Mouse (Mus musculus): Measurements from ENCODE around the gene Plcd3. TPM values are rescaled to one million over a fixed set of nuclear protein-coding genes. Genes with fewer than 3 reads are reported as not detected.

The Plcd3 gene
- polyA plus RNA-seq, 1 experiment: 4.7 TPM

DNA sequence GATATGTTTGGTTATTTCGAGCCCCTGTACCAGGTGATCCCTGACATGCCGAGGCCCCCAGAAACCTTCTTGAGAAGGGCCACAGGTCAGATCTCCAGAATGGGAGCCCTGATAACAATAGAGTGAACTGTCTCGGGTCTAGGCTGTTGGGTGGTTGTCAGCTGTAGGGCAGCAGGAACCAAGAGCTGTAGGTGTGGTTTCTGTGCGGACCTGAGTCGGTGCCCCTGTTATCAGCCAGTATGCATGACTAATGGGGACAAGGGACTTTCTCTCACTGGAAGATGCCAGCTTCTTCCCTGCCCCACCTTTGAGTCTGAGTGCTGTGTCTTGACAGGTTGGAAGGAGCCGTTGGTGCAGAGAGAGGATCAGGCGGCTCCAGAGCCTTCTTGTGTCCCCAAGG is 3.0 kb upstream of the Plcd3 start:
- 72% methylated on average over 7 of the region's 7 CpGs for WGBS
- no peak for DNase-seq (ENCODE audit: low read depth in 1 of 2, low spot score in 2 of 2)
- Histone ChIP-seq H3K4me3 (ENCODE audit: extremely low read depth, insufficient read depth, insufficient read length) (no peak overlapping the region), H3K36me3 (ENCODE audit: control insufficient read depth, insufficient read depth, low read length) (peaks cover 8% of the 10 kb centered on the region), H3K27ac (ENCODE audit: insufficient read depth, low read length) (peak overlapping the region; percentile 47; the same call in 1 of the 2 replicates), H3K27me3 (ENCODE audit: control insufficient read depth, insufficient read depth, low read length) (peaks cover 6% of the 10 kb centered on the region), H3K4me1 (ENCODE audit: control insufficient read depth, insufficient read depth, insufficient read length) (peaks cover 22% of the 10 kb centered on the region)
- TF ChIP-seq POLR2A (IDR thresholded peaks at IDR 0.05; ENCODE audit: low read depth, low read length) (no peak), CTCF (IDR thresholded peaks at IDR 0.05; ENCODE audit: extremely low read depth, insufficient read depth, insufficient read length, insufficient replicate concordance) (no peak)

DNA sequence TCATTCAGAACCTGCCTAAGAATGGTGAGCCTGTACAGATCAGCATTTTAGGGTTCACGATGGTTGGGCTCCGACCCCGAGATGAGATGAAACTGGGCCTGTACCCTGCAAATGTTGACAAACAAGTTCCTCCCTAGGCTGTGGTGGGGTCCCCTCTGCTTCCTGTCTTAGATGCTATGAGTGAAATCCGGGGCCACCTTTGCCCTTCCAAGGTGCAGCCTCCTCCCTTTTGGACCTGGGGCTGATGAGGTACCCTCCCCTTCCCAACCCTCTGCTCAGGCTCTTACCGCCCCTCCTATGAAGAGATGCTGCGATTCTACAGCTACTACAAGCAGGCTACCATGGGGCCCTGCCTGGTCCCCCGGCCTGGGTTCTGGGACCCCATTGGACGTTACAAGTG is 2.2 kb upstream of the Plcd3 start:
- H3K4me1 ChIP-seq (ENCODE audit: control insufficient read depth, insufficient read depth, insufficient read length): peaks cover 22% of the 10 kb centered on the region
- DNase-seq (ENCODE audit: low read depth in 1 of 2, low spot score in 2 of 2): no peak
- peak overlapping the region; percentile 81 for H3K4me3 ChIP-seq (ENCODE audit: extremely low read depth, insufficient read depth, insufficient read length)
- no peak overlapping the region for H3K27ac ChIP-seq (ENCODE audit: insufficient read depth, low read length)
- TF ChIP-seq CTCF (IDR thresholded peaks at IDR 0.05; ENCODE audit: extremely low read depth, insufficient read depth, insufficient read length, insufficient replicate concordance): no peak
- no peak for TF ChIP-seq POLR2A (IDR thresholded peaks at IDR 0.05; ENCODE audit: low read depth, low read length)
- H3K36me3 ChIP-seq (ENCODE audit: control insufficient read depth, insufficient read depth, low read length): peaks cover 8% of the 10 kb centered on the region
- peaks cover 6% of the 10 kb centered on the region for H3K27me3 ChIP-seq (ENCODE audit: control insufficient read depth, insufficient read depth, low read length)
- 49% methylated on average over 8 of the region's 8 CpGs for WGBS

DNA sequence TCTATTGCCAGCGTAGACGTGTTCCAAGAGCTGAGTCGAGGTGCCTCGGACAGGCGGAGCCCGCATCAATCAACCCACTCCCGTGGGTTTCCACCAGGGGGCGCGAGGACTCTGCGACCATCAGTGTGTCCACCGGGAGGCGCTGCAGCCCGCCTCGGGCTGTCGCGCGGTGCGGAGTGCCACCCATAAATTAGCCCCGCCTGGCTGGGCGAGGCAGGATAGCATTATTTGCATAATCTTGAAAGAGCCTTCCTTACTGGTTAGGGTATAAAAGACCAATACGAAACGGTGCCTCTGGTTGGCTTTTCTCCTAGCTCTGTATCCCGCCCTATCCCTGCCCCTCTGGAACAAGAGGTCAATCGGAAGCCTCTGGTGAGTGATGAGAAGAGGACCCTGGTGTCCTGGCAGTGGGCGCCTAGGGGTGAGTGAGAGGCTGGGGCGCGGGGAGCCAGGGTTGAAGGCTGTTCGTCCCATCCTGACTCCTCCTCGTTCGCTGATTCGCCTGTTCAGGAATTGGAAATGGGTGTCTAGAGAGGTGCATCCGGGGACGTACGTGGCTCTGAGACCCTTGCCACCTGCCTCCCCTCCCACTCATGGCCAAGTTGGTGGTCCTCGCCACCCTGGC is 1.4 kb upstream of the Plcd3 start:
- WGBS: 2% methylated on average over 35 of the region's 35 CpGs
- peak overlapping the region; percentile 81 for H3K4me3 ChIP-seq (ENCODE audit: extremely low read depth, insufficient read depth, insufficient read length)
- peak; percentile 91 to 92 for DNase-seq (ENCODE audit: low read depth in 1 of 2, low spot score in 2 of 2)
- TF ChIP-seq CTCF (IDR thresholded peaks at IDR 0.05; ENCODE audit: extremely low read depth, insufficient read depth, insufficient read length, insufficient replicate concordance): peak; percentile 100
- TF ChIP-seq POLR2A (IDR thresholded peaks at IDR 0.05; ENCODE audit: low read depth, low read length): peak; percentile 59
- H3K27ac ChIP-seq (ENCODE audit: insufficient read depth, low read length): peak overlapping the region; percentile 59
- peaks cover 22% of the 10 kb centered on the region for H3K4me1 ChIP-seq (ENCODE audit: control insufficient read depth, insufficient read depth, insufficient read length)
- peaks cover 6% of the 10 kb centered on the region for H3K27me3 ChIP-seq (ENCODE audit: control insufficient read depth, insufficient read depth, low read length)
- H3K36me3 ChIP-seq (ENCODE audit: control insufficient read depth, insufficient read depth, low read length): peaks cover 8% of the 10 kb centered on the region

DNA sequence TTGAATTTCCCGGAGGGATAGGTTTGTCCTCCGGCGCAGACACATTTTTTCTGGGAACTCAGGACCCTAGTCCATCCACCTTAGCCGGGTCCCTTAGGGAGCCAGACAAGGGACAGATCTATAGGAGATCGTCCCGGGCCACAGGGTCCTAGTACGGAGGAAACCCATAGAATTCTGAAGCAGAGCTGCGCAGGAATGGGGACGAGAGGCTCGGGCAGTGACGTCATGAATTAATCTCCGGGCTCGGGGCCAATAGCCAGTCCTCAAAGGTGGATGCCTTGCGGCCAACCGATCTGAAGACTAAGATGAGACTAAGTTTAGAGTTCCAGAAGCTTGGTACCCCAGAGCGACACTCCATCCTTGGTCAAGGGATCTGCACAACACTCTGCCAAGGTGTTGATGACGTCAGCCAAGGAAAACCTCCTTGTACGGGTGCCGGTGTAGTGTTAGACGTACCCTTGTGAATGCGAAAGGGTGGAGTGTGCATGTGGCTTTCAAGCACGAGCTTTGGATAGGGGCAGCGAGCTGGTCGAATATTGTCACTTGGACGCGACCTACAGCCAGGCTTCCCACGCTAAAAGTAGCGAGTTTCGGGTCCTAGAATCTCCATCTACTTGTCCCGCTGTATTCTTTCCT is 526 bp upstream of the Plcd3 start:
- Histone ChIP-seq H3K4me3 (ENCODE audit: extremely low read depth, insufficient read depth, insufficient read length) (peak overlapping the region; percentile 57), H3K36me3 (ENCODE audit: control insufficient read depth, insufficient read depth, low read length) (peaks cover 8% of the 10 kb centered on the region), H3K27ac (ENCODE audit: insufficient read depth, low read length) (no peak overlapping the region), H3K4me1 (ENCODE audit: control insufficient read depth, insufficient read depth, insufficient read length) (peaks cover 22% of the 10 kb centered on the region), H3K27me3 (ENCODE audit: control insufficient read depth, insufficient read depth, low read length) (peaks cover 6% of the 10 kb centered on the region)
- no peak for DNase-seq (ENCODE audit: low read depth in 1 of 2, low spot score in 2 of 2)
- WGBS: 3% methylated on average over 30 of the region's 30 CpGs
- no peak for TF ChIP-seq CTCF (IDR thresholded peaks at IDR 0.05; ENCODE audit: extremely low read depth, insufficient read depth, insufficient read length, insufficient replicate concordance)
- TF ChIP-seq POLR2A (IDR thresholded peaks at IDR 0.05; ENCODE audit: low read depth, low read length): no peak

DNA sequence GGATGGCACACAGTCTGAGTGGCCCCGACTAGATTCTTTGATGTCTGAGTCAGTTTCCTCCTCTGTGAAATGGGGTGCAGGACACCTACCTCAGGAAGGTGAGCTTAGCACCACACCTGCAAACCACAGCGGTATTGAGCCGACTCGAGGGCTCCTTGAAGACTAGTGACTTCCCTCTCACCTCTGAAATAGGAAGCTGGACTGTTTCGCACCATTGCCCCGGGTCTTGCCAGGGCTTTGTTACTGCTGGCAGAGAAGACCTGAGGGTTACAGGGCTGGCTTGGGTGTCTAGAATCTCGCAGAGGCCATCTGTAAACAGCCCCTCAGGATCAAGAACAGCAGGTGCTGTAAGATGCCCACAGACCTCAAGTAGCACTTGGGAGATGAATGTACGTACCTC is 1.1 kb downstream of the Plcd3 start:
- Histone ChIP-seq H3K27me3 (ENCODE audit: control insufficient read depth, insufficient read depth, low read length) (peaks cover 6% of the 10 kb centered on the region), H3K4me1 (ENCODE audit: control insufficient read depth, insufficient read depth, insufficient read length) (peaks cover 22% of the 10 kb centered on the region), H3K4me3 (ENCODE audit: extremely low read depth, insufficient read depth, insufficient read length) (no peak overlapping the region), H3K27ac (ENCODE audit: insufficient read depth, low read length) (no peak overlapping the region), H3K36me3 (ENCODE audit: control insufficient read depth, insufficient read depth, low read length) (peaks cover 2% of the 10 kb centered on the region)
- no peak for DNase-seq (ENCODE audit: low read depth in 1 of 2, low spot score in 2 of 2)
- no peak for TF ChIP-seq POLR2A (IDR thresholded peaks at IDR 0.05; ENCODE audit: low read depth, low read length)
- no peak for TF ChIP-seq CTCF (IDR thresholded peaks at IDR 0.05; ENCODE audit: extremely low read depth, insufficient read depth, insufficient read length, insufficient replicate concordance)
- WGBS: 37% methylated on average over 8 of the region's 8 CpGs

DNA sequence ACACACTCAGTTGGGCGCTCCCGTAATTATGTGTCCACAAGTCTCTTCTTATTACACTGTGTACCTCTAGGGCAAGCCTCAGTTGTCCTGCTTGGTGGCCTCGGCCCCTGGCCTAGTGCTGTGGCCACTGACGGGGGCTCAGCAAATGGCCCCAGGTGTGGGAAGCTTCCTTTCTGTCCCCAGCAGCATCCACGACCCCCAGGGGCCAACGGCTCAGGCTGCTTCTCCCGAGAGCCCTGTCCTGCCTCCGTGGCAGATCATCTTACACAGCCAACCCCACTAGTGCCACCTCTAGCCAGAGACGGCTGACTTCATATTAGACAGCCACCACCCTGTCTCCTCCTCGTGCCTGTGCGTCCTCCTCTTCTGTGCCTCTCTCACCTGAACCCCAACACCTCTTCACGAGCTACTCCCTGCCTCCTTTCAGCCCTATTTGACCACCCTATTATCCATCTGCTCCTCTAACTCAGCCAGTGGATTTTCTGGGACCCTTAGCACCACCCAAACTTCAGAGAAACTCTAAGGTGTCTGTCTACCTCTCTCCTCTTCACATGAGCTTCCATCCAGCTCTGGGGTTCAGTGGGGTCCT is 2.0 kb downstream of the Plcd3 start:
- WGBS: 90% methylated on average over 12 of the region's 12 CpGs
- DNase-seq (ENCODE audit: low read depth in 1 of 2, low spot score in 2 of 2): no peak

More for the DNA sequence above, 2.0 kb downstream of the Plcd3 start:
- H3K27me3 ChIP-seq (ENCODE audit: control insufficient read depth, insufficient read depth, low read length): peaks cover 6% of the 10 kb centered on the region
- TF ChIP-seq CTCF (IDR thresholded peaks at IDR 0.05; ENCODE audit: extremely low read depth, insufficient read depth, insufficient read length, insufficient replicate concordance) (no peak), POLR2A (IDR thresholded peaks at IDR 0.05; ENCODE audit: low read depth, low read length) (no peak)
- no peaks in the 10 kb centered on the region for H3K36me3 ChIP-seq (ENCODE audit: control insufficient read depth, insufficient read depth, low read length)
- H3K4me1 ChIP-seq (ENCODE audit: control insufficient read depth, insufficient read depth, insufficient read length): peaks cover 22% of the 10 kb centered on the region
- H3K4me3 ChIP-seq (ENCODE audit: extremely low read depth, insufficient read depth, insufficient read length): no peak overlapping the region
- H3K27ac ChIP-seq (ENCODE audit: insufficient read depth, low read length): no peak overlapping the region
